Mouse (Mus musculus) lung, adult 2 months (tissue): ENCODE measurements around the gene Siglece. TPM values are rescaled to one million over a fixed set of nuclear protein-coding genes. Genes with fewer than 3 reads are reported as not detected.

Experiments
- DNase-seq: peaks from one replicate; pipeline ENCODE4 v3.0.0; 2022
- H3K4me1 ChIP-seq: fragments of 200-500 bp; 2 replicates; pipeline ENCODE4 v1.6.1; 2011; ENCODE audit warnings: low read length; ENCODE audit not compliant: control insufficient read depth, insufficient read depth
- H3K4me3 ChIP-seq: fragments of 200-500 bp; replicated peaks from 2 replicates; pipeline ENCODE3; 2011; ENCODE audit warnings: low read depth, mild to moderate bottlenecking, control low read depth, low read length; ENCODE audit errors: extremely low read depth
- CTCF ChIP-seq: fragments of 200-500 bp; IDR thresholded peaks from 2 replicates; pipeline ENCODE4 v1.5.1; 2011; ENCODE audit warnings: mild to moderate bottlenecking, low read length, control low read depth; ENCODE audit not compliant: insufficient read depth
- POLR2A ChIP-seq: fragments of 200-500 bp; IDR thresholded peaks from 2 replicates; pipeline ENCODE4 v1.6.1; 2011; ENCODE audit warnings: low read depth, mild to moderate bottlenecking, control low read depth, low read length, borderline replicate concordance; ENCODE audit errors: extremely low read depth
- WGBS: fragments of 180-500 bp; shearing (Covaris S2); methylation state at CpG from one replicate; pipeline ENCODE4 v1.1.7; 2018; 5-methylcytosine and 5-hydroxymethylcytosine counted together
- polyA plus RNA-seq: library from polyadenylated mRNA; depleted of rRNA; stranded (reverse); fragments of >200 nt; gene quantifications from 2 replicates; pipeline ENCODE4 v1.2.3, GENCODE M21; 2012; rRNA removed

The Siglece gene
- polyA plus RNA-seq, 1 experiment: 7.0 TPM

GRCm38 (mm10) chr7:43606896-43607742 is 52.8 kb downstream of the Siglece start, which contains the start of gene Zfp819:
Gene Zfp819 (plus strand): TSS chr7:43607169.
- TF ChIP-seq CTCF (no peak), POLR2A (no peak)
- H3K4me3 ChIP-seq: peak within 1 kb of the TSS; percentile 29
- peak; percentile 38 for DNase-seq

DNA sequence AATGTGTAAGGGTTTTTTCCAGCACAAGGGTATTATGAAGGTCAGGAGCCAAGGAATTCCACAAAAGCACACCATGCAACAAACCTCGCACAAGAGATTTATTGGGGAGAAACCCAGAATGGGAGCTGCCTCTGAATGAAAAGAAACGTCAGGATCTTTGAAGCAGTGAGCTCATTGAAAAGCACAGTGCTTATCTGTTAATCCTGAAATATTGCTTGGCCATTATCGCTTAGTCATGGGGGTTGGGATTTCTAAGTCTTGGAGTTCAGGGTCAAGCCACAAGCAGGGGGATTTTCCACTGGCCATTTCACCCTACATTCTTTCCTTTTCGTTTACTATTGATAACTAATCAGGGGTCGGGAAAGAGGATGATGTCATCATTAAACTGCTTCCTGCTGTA is 58.1 kb downstream of the Siglece start:
- no peak for TF ChIP-seq POLR2A
- no peak for TF ChIP-seq CTCF
- WGBS: 35% methylated on average over 5 of the region's 5 CpGs
- H3K4me1 ChIP-seq: no peaks in the 10 kb centered on the region
- no peak for DNase-seq
- no peak overlapping the region for H3K4me3 ChIP-seq

More at GRCm38 (mm10) chr7:43606896-43607742, 52.8 kb downstream of the Siglece start, which contains the start of gene Zfp819:
- no peaks in the 10 kb centered on the region for H3K4me1 ChIP-seq
- 12% methylated on average over 41 of the region's 41 CpGs for WGBS

Other genes starting within 250 kb of the Siglece start
- 0.05 TPM in 1 of 2 replicates, not detected in the other for gene Lim2, start 232.5 kb downstream of the Siglece start, polyA plus RNA-seq
- 17.3 and 19.7 TPM in 2 replicates for gene Nkg7, start 223.1 kb downstream of the Siglece start, polyA plus RNA-seq
- gene Cldnd2, start 219.4 kb downstream of the Siglece start, polyA plus RNA-seq: not detected in 2 replicates
- 71.4 and 105 TPM in 2 replicates for gene Etfb, start 216.1 kb downstream of the Siglece start, polyA plus RNA-seq
- gene Gm45233, start 216.0 kb downstream of the Siglece start, polyA plus RNA-seq: 1.2 and 1.5 TPM in 2 replicates
- gene Vsig10l, start 197.0 kb downstream of the Siglece start, polyA plus RNA-seq: 6.6 and 14.2 TPM in 2 replicates
- gene Iglon5, start 170.1 kb downstream of the Siglece start, polyA plus RNA-seq: 0.85 and 1.0 TPM in 2 replicates
- gene 4931406B18Rik, start 154.2 kb downstream of the Siglece start, polyA plus RNA-seq: not detected in 2 replicates
- 11.6 and 15.3 TPM in 2 replicates for gene Cd33, start 115.7 kb downstream of the Siglece start, polyA plus RNA-seq
- gene Zfp658, start 97.9 kb downstream of the Siglece start, polyA plus RNA-seq: 1.6 and 1.8 TPM in 2 replicates
- 2.0 and 2.5 TPM in 2 replicates for gene Zfp719, start 80.6 kb downstream of the Siglece start, polyA plus RNA-seq
- gene Zfp819, start 53.0 kb downstream of the Siglece start, polyA plus RNA-seq: 0.09 TPM in 1 of 2 replicates, not detected in the other
- not detected in 2 replicates for gene Ceacam18, start 25.5 kb downstream of the Siglece start, polyA plus RNA-seq
- gene Ctu1, start 11.9 kb upstream of the Siglece start, polyA plus RNA-seq: 9.8 and 11.5 TPM in 2 replicates
- gene Klk14, start 30.3 kb upstream of the Siglece start, polyA plus RNA-seq: 2.2 and 56.2 TPM in 2 replicates
- 8.4 and 35.6 TPM in 2 replicates for gene Klk13, start 52.4 kb upstream of the Siglece start, polyA plus RNA-seq
- 5.8 TPM in 1 of 2 replicates, not detected in the other for gene Klk12, start 108.7 kb upstream of the Siglece start, polyA plus RNA-seq
- gene Klk11, start 114.4 kb upstream of the Siglece start, polyA plus RNA-seq: 3.2 and 26.4 TPM in 2 replicates
- gene Klk10, start 120.9 kb upstream of the Siglece start, polyA plus RNA-seq: 1.7 and 117 TPM in 2 replicates
- 11.6 TPM in 1 of 2 replicates, not detected in the other for gene Klk9, start 131.7 kb upstream of the Siglece start, polyA plus RNA-seq
- gene Klk8, start 137.4 kb upstream of the Siglece start, polyA plus RNA-seq: 14.5 and 23.8 TPM in 2 replicates
- gene Klk7, start 151.1 kb upstream of the Siglece start, polyA plus RNA-seq: 4.6 TPM in 1 of 2 replicates, not detected in the other
- 0.13 TPM in 1 of 2 replicates, not detected in the other for gene Klk6, start 164.3 kb upstream of the Siglece start, polyA plus RNA-seq
- 2.7 TPM in 1 of 2 replicates, not detected in the other for gene Klk5, start 181.8 kb upstream of the Siglece start, polyA plus RNA-seq
- not detected in 2 replicates for gene Klk4, start 221.0 kb upstream of the Siglece start, polyA plus RNA-seq